Mouse (Mus musculus): Measurements from ENCODE around the gene Adad2. TPM values are rescaled to one million over a fixed set of nuclear protein-coding genes. Genes with fewer than 3 reads are reported as not detected.

Adad2 gene
- polyA plus RNA-seq, 1 experiment from 2014 or later, result not detected

DNA sequence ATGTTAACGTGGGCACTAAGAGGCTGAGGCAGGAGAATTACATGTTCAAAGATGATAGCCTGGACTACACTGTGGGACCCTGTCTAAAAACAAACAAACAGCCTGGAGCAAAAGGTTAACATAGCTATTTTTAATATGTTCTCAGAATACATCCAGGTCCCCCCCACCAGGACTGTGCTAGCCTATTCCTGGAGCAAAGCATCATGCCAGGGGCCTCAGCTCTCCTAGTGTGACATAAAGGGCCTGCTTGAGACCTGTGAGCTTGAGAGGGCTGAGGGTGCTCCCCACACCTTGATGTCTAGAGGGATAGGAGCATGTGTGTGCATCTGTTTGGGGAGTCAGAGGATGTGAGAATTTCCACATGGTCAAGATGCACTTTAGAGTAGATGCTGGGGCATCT, 11.2 kb downstream of the Adad2 start:
- Histone ChIP-seq H3K4me1 (ENCODE audit: control insufficient read depth in 2 of 2, insufficient read depth in 2 of 2, low read length in 2 of 2) (peaks cover 8 to 9% of the 10 kb centered on the region in 2 experiments; a peak in 3 of 4 replicates), H3K27ac (replicated peaks in 1 of 2; ENCODE audit: control insufficient read depth in 1 of 2, insufficient read depth in 1 of 2, low read depth in 2 of 2, low read length in 2 of 2) (no peak overlapping the region), H3K9ac (ENCODE audit: low read length) (no peak overlapping the region), H3K36me3 (ENCODE audit: control insufficient read depth, insufficient read depth, low read length) (no peaks in the 10 kb centered on the region), H3K9me3 (ENCODE audit: control insufficient read depth, low read length) (no peaks in the 10 kb centered on the region), H3K27me3 (ENCODE audit: control insufficient read depth, insufficient read depth, low read length) (0 out of 2 replicates have a peak, but pooled peaks cover 5% of the 10 kb centered on the region), H3K4me3 (ENCODE audit: control insufficient read depth in 1 of 2, insufficient read depth in 1 of 2, low read depth in 1 of 2, low read length in 2 of 2) (no peak overlapping the region), H3K4me2 (ENCODE audit: low read length) (no peak overlapping the region)
- ATAC-seq (ENCODE audit: insufficient number of reproducible peaks, insufficient read depth, low FRiP score, low read depth), result no peak
- 64% methylated on average over 1 of the region's 1 CpGs for WGBS

DNA sequence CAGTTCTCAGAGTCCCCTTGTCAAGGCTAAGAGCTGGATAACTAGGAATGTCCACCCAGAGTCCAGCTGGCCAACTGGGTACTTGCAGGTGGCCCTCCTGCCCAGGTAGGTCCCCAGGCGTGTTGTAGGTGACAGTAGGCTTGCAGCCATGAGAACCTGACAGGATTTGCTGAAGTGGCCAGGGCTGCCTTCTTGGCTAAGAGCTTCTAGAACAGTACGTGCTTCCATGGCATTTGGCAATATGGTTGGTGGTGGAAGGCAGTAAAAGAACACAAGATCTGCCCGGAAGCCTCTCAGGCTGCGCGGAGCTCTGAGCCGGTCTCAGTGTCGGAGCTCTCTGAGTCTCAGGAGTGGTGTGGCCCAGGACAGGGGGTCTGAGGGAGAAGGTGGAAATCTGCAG, 12.4 kb downstream of the Adad2 start:
- H3K9me3 ChIP-seq (ENCODE audit: control insufficient read depth, low read length), result no peaks in the 10 kb centered on the region
- no peak overlapping the region for H3K27ac ChIP-seq (replicated peaks in 1 of 2; ENCODE audit: control insufficient read depth in 1 of 2, insufficient read depth in 1 of 2, low read depth in 2 of 2, low read length in 2 of 2)
- no peak overlapping the region for H3K4me3 ChIP-seq (ENCODE audit: control insufficient read depth in 1 of 2, insufficient read depth in 1 of 2, low read depth in 1 of 2, low read length in 2 of 2)
- ATAC-seq (ENCODE audit: insufficient number of reproducible peaks, insufficient read depth, low FRiP score, low read depth), result no peak
- H3K36me3 ChIP-seq (ENCODE audit: control insufficient read depth, insufficient read depth, low read length), result no peaks in the 10 kb centered on the region
- H3K27me3 ChIP-seq (ENCODE audit: control insufficient read depth, insufficient read depth, low read length), result 0 out of 2 replicates have a peak, but pooled peaks cover 5% of the 10 kb centered on the region
- H3K4me1 ChIP-seq (ENCODE audit: control insufficient read depth in 2 of 2, insufficient read depth in 2 of 2, low read length in 2 of 2), result peaks cover 8 to 9% of the 10 kb centered on the region in 2 experiments; a peak in 3 of 4 replicates
- H3K4me2 ChIP-seq (ENCODE audit: low read length), result no peak overlapping the region
- H3K9ac ChIP-seq (ENCODE audit: low read length), result no peak overlapping the region
- WGBS, result 85% methylated on average over 7 of the region's 7 CpGs

DNA sequence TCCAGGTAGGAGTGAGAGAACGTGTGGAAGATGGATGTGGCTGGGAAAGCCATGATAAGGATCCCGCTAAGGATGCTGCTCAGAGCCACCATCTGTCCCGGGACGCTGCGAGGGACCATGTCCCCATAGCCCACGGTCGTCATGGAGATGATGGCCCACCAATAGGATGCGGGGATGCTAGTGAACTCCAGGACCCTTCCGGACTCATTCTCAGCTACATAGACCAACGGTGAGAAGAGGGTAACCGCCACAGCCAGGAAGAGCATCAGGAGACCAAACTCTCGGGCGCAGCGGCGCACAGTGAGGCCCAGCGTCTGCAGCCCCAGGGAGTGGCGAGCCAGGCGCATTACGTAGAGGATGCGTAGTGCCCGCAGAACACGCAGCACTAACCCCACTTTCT, 13.2 kb downstream of the Adad2 start:
- no peak overlapping the region for H3K4me2 ChIP-seq (ENCODE audit: low read length)
- no peak overlapping the region for H3K27ac ChIP-seq (replicated peaks in 1 of 2; ENCODE audit: control insufficient read depth in 1 of 2, insufficient read depth in 1 of 2, low read depth in 2 of 2, low read length in 2 of 2)
- no peak overlapping the region for H3K4me3 ChIP-seq (ENCODE audit: control insufficient read depth in 1 of 2, insufficient read depth in 1 of 2, low read depth in 1 of 2, low read length in 2 of 2)
- ATAC-seq (ENCODE audit: insufficient number of reproducible peaks, insufficient read depth, low FRiP score, low read depth), result no peak
- 70% methylated on average over 22 of the region's 22 CpGs for WGBS
- 0 out of 2 replicates have a peak, but pooled peaks cover 5% of the 10 kb centered on the region for H3K27me3 ChIP-seq (ENCODE audit: control insufficient read depth, insufficient read depth, low read length)
- H3K9ac ChIP-seq (ENCODE audit: low read length), result no peak overlapping the region
- H3K36me3 ChIP-seq (ENCODE audit: control insufficient read depth, insufficient read depth, low read length), result no peaks in the 10 kb centered on the region
- no peaks in the 10 kb centered on the region for H3K9me3 ChIP-seq (ENCODE audit: control insufficient read depth, low read length)
- peaks cover 5 to 8% of the 10 kb centered on the region in 2 experiments; a peak in 3 of 4 replicates for H3K4me1 ChIP-seq (ENCODE audit: control insufficient read depth in 2 of 2, insufficient read depth in 2 of 2, low read length in 2 of 2)

GRCm38 (mm10) chr8:119627199-119627598, 14.7 kb downstream of the Adad2 start:
- H3K9ac ChIP-seq (ENCODE audit: low read length), result no peak overlapping the region
- H3K27me3 ChIP-seq (ENCODE audit: control insufficient read depth, insufficient read depth, low read length), result peaks cover 12% of the 10 kb centered on the region; the same call in 1 of the 2 replicates
- H3K4me1 ChIP-seq (ENCODE audit: control insufficient read depth in 2 of 2, insufficient read depth in 2 of 2, low read length in 2 of 2), result 0 out of 4 replicates have a peak, but pooled peaks cover 2 to 5% of the 10 kb centered on the region in 2 experiments
- no peaks in the 10 kb centered on the region for H3K9me3 ChIP-seq (ENCODE audit: control insufficient read depth, low read length)
- no peak overlapping the region for H3K4me3 ChIP-seq (ENCODE audit: control insufficient read depth in 1 of 2, insufficient read depth in 1 of 2, low read depth in 1 of 2, low read length in 2 of 2)
- no peaks in the 10 kb centered on the region for H3K36me3 ChIP-seq (ENCODE audit: control insufficient read depth, insufficient read depth, low read length)
- ATAC-seq (ENCODE audit: insufficient number of reproducible peaks, insufficient read depth, low FRiP score, low read depth), result no peak
- WGBS, result 66% methylated on average over 7 of the region's 7 CpGs
- no peak overlapping the region for H3K4me2 ChIP-seq (ENCODE audit: low read length)
- H3K27ac ChIP-seq (replicated peaks in 1 of 2; ENCODE audit: control insufficient read depth in 1 of 2, insufficient read depth in 1 of 2, low read depth in 2 of 2, low read length in 2 of 2), result no peak overlapping the region

DNA sequence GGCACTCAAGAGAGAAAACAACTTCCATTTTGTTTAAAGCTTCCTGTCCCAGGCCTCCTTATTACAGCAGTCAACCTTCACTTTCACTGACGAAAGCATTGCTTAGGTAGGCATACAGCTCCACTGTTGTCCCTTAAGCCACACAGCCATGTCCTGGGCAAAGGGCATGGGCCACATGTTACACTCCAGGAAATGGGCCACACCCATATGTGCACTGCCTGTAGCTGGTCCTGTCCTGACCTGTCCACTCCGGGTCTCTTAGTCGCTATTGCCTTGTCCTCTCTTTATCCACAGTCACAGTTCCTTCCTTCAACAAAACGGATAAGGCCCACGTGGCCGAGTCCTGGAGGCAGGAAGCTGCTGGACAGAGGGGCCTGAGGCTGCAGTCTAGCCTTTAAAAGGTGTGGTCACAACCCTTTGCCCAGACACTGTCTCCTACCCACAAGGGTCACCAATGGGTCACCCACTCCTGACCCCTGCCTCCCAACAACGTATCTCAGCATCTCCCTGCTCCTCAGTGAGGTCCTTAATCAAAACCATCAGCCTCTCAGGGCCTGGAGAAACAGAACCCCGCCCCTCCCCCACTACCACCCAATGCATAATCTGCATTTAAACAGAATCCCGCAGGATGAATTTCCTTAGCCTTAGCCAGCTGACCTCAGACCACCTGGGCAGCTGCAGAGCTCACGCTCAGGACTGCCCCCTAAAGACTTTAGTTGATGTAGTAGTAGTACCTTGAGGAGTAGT, 15.2 kb downstream of the Adad2 start:
- Histone ChIP-seq H3K4me3 (ENCODE audit: control insufficient read depth in 1 of 2, insufficient read depth in 1 of 2, low read depth in 1 of 2, low read length in 2 of 2) (no peak overlapping the region), H3K27me3 (ENCODE audit: control insufficient read depth, insufficient read depth, low read length) (peaks cover 14% of the 10 kb centered on the region; the same call in 1 of the 2 replicates), H3K36me3 (ENCODE audit: control insufficient read depth, insufficient read depth, low read length) (no peaks in the 10 kb centered on the region), H3K9ac (ENCODE audit: low read length) (no peak overlapping the region), H3K9me3 (ENCODE audit: control insufficient read depth, low read length) (no peaks in the 10 kb centered on the region), H3K4me1 (ENCODE audit: control insufficient read depth in 2 of 2, insufficient read depth in 2 of 2, low read length in 2 of 2) (0 out of 4 replicates have a peak, but pooled peaks cover 2 to 5% of the 10 kb centered on the region in 2 experiments), H3K4me2 (ENCODE audit: low read length) (no peak overlapping the region), H3K27ac (replicated peaks in 1 of 2; ENCODE audit: control insufficient read depth in 1 of 2, insufficient read depth in 1 of 2, low read depth in 2 of 2, low read length in 2 of 2) (no peak overlapping the region)
- ATAC-seq (ENCODE audit: insufficient number of reproducible peaks, insufficient read depth, low FRiP score, low read depth), result no peak
- WGBS, result 37% methylated on average over 10 of the region's 10 CpGs

GRCm38 (mm10) chr8:119630841-119631240, 18.3 kb downstream of the Adad2 start:
- Histone ChIP-seq H3K36me3 (ENCODE audit: control insufficient read depth, insufficient read depth, low read length) (no peaks in the 10 kb centered on the region), H3K4me2 (ENCODE audit: low read length) (no peak overlapping the region), H3K4me3 (ENCODE audit: control insufficient read depth in 1 of 2, insufficient read depth in 1 of 2, low read depth in 1 of 2, low read length in 2 of 2) (no peak overlapping the region), H3K4me1 (ENCODE audit: control insufficient read depth in 2 of 2, insufficient read depth in 2 of 2, low read length in 2 of 2) (peaks cover 8 to 10% of the 10 kb centered on the region in 2 experiments; a peak in 2 of 4 replicates), H3K27me3 (ENCODE audit: control insufficient read depth, insufficient read depth, low read length) (peaks cover 23% of the 10 kb centered on the region), H3K9me3 (ENCODE audit: control insufficient read depth, low read length) (no peaks in the 10 kb centered on the region), H3K9ac (ENCODE audit: low read length) (no peak overlapping the region), H3K27ac (replicated peaks in 1 of 2; ENCODE audit: control insufficient read depth in 1 of 2, insufficient read depth in 1 of 2, low read depth in 2 of 2, low read length in 2 of 2) (no peak overlapping the region)
- ATAC-seq (ENCODE audit: insufficient number of reproducible peaks, insufficient read depth, low FRiP score, low read depth), result no peak
- WGBS, result 66% methylated on average over 3 of the region's 3 CpGs

DNA sequence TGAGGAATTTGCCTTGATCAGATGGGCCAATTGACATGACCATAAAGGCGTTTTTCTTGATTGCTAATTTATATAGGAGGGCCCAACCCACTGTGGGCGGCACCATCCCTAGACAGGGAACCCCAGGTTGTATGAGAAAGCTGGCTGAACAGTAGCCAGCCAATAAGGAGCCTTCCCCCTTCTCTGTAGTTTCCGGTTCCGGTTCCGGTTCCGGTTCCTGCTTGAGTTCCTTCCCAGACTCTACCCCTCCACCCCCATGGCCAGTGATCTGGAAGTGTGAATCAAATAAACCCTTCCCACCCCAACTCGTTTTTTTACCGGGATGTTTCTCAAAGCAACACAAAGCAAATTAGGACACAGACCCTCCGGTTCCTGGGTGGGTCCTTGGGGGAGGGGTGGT, 19.7 kb downstream of the Adad2 start:
- Histone ChIP-seq H3K4me3 (ENCODE audit: control insufficient read depth in 1 of 2, insufficient read depth in 1 of 2, low read depth in 1 of 2, low read length in 2 of 2) (no peak overlapping the region), H3K27me3 (ENCODE audit: control insufficient read depth, insufficient read depth, low read length) (peaks cover 25% of the 10 kb centered on the region), H3K36me3 (ENCODE audit: control insufficient read depth, insufficient read depth, low read length) (no peaks in the 10 kb centered on the region), H3K9me3 (ENCODE audit: control insufficient read depth, low read length) (no peaks in the 10 kb centered on the region), H3K4me2 (ENCODE audit: low read length) (no peak overlapping the region), H3K4me1 (ENCODE audit: control insufficient read depth in 2 of 2, insufficient read depth in 2 of 2, low read length in 2 of 2) (peaks cover 10 to 15% of the 10 kb centered on the region in 2 experiments; a peak in 2 of 4 replicates), H3K9ac (ENCODE audit: low read length) (no peak overlapping the region), H3K27ac (replicated peaks in 1 of 2; ENCODE audit: control insufficient read depth in 1 of 2, insufficient read depth in 1 of 2, low read depth in 2 of 2, low read length in 2 of 2) (no peak overlapping the region)
- no peak for ATAC-seq (ENCODE audit: insufficient number of reproducible peaks, insufficient read depth, low FRiP score, low read depth)
- 82% methylated on average over 9 of the region's 9 CpGs for WGBS
